In the genomic region with DNA sequence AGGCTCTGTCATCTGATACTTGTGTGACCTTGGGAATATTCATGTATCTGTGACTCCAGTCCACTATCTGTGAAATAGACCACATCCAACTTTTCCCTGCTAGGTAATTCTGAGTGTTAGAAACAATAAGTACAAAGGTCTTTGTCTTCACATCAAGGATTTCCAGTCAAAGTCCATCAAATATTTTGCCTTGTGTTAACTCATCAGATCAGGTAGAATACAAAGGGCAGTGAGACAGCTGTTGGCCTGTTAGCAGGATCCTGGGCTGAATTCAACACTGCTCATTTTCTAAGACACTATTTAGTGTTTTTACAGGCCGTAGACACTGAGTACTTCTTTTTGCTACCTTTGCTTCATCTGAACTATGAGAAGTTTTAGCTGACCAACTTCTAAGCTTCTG, we compare ENCODE assay signal across 33 mouse cellular contexts.
"Had no signal": no experiment of that assay in that cellular context is flagged by ENCODE, and none has a peak within 500 bp of the region (broad histone marks: within the 10 kb centered on the region; RNA-seq: fewer than 3 reads in every experiment).

No protein-coding gene starts in this region.

- H3K4me3 ChIP-seq: limb, embryonic 10.5 days; limb, embryonic 12.5 days; limb, embryonic 13.5 days; limb, embryonic 15.5 days; liver, embryonic 12.5 days; liver, embryonic 13.5 days; liver, embryonic 15.5 days; lung, embryonic 15.5 days; megakaryocyte, embryonic 14.5 days; midbrain, embryonic 10.5 days; midbrain, embryonic 12.5 days; midbrain, embryonic 13.5 days; midbrain, embryonic 15.5 days; myocyte; neural tube, embryonic 12.5 days; neural tube, embryonic 13.5 days had no signal

- H3K27me3 ChIP-seq: limb, embryonic 12.5 days; limb, embryonic 13.5 days; limb, embryonic 15.5 days; liver, embryonic 12.5 days; liver, embryonic 13.5 days; liver, embryonic 15.5 days; lung, embryonic 15.5 days; megakaryocyte, embryonic 14.5 days; midbrain, embryonic 12.5 days; midbrain, embryonic 13.5 days; midbrain, embryonic 15.5 days; neural tube, embryonic 12.5 days; neural tube, embryonic 13.5 days had no signal

- H3K9me3 ChIP-seq: limb, embryonic 10.5 days; limb, embryonic 12.5 days; limb, embryonic 13.5 days; limb, embryonic 15.5 days; liver, embryonic 12.5 days; liver, embryonic 13.5 days; liver, embryonic 15.5 days; lung, embryonic 15.5 days; megakaryocyte, embryonic 14.5 days; midbrain, embryonic 10.5 days; midbrain, embryonic 12.5 days; midbrain, embryonic 13.5 days; midbrain, embryonic 15.5 days; neural tube, embryonic 12.5 days; neural tube, embryonic 13.5 days had no signal

- H3K36me3 ChIP-seq: limb, embryonic 10.5 days; limb, embryonic 12.5 days; limb, embryonic 13.5 days; limb, embryonic 15.5 days; liver, embryonic 12.5 days; liver, embryonic 13.5 days; liver, embryonic 15.5 days; lung, embryonic 15.5 days; midbrain, embryonic 10.5 days; midbrain, embryonic 12.5 days; midbrain, embryonic 13.5 days; midbrain, embryonic 15.5 days; neural tube, embryonic 12.5 days; neural tube, embryonic 13.5 days had no signal

- H3K4me2 ChIP-seq: limb, embryonic 12.5 days; limb, embryonic 13.5 days; limb, embryonic 15.5 days; liver, embryonic 11.5 days; liver, embryonic 12.5 days; liver, embryonic 13.5 days; liver, embryonic 15.5 days; lung, embryonic 14.5 days; lung, embryonic 15.5 days; midbrain, embryonic 11.5 days; midbrain, embryonic 12.5 days; midbrain, embryonic 13.5 days; midbrain, embryonic 15.5 days; neural tube, embryonic 12.5 days; neural tube, embryonic 13.5 days had no signal

- ATAC-seq: liver, embryonic 12.5 days; liver, postnatal 0 days; lung, postnatal 0 days; midbrain, embryonic 13.5 days; midbrain, embryonic 15.5 days; midbrain, embryonic 16.5 days had no signal

- H3K4me1 ChIP-seq: limb, embryonic 10.5 days; limb, embryonic 12.5 days; limb, embryonic 13.5 days; limb, embryonic 15.5 days; liver, embryonic 12.5 days; liver, embryonic 13.5 days; liver, embryonic 15.5 days; lung, embryonic 15.5 days; megakaryocyte, embryonic 14.5 days; midbrain, embryonic 10.5 days; midbrain, embryonic 12.5 days; midbrain, embryonic 13.5 days; midbrain, embryonic 15.5 days; neural tube, embryonic 12.5 days; neural tube, embryonic 13.5 days had no signal

- DNase-seq: left cerebral cortex, postnatal 4 days; liver; liver, embryonic 13.5 days; liver, postnatal 0 days; lung, adult 18-20 months; lung, adult 2 months; lung, embryonic 14.5 days; lung, postnatal 10 days; lung, postnatal 14 days; lung, postnatal 36 days; lung, postnatal 4 days; midbrain, embryonic 14.5 days had no signal

- H3K27ac ChIP-seq: limb, embryonic 10.5 days; limb, embryonic 12.5 days; limb, embryonic 13.5 days; limb, embryonic 15.5 days; liver, embryonic 12.5 days; liver, embryonic 13.5 days; liver, embryonic 14.5 days; liver, embryonic 15.5 days; lung, embryonic 15.5 days; macrophage; midbrain, embryonic 10.5 days; midbrain, embryonic 12.5 days; midbrain, embryonic 13.5 days; midbrain, embryonic 15.5 days; neural tube, embryonic 12.5 days; neural tube, embryonic 13.5 days had no signal

- H3K9ac ChIP-seq: limb, embryonic 12.5 days; limb, embryonic 13.5 days; limb, embryonic 15.5 days; liver, embryonic 12.5 days; liver, embryonic 13.5 days; liver, embryonic 14.5 days; liver, embryonic 15.5 days; liver, postnatal 0 days; lung, embryonic 14.5 days; lung, embryonic 15.5 days; midbrain, embryonic 12.5 days; midbrain, embryonic 13.5 days; midbrain, embryonic 15.5 days; neural tube, embryonic 12.5 days; neural tube, embryonic 13.5 days had no signal
